Mouse (Mus musculus): ENCODE data around the gene Tnn.

Gene Tnn

GRCm38 (mm10) chr1:160082647-160083046 is 70.7 kb downstream of the Tnn start:
- no peak for DNase-seq (ENCODE audit: low spot score in 2 of 2)

- DNase-seq (ENCODE audit: low spot score in 2 of 2): peak; percentile 67 to 79
These were observed 72.5 kb downstream of the Tnn start for GRCm38 (mm10) chr1:160080800-160081436.

- peak; percentile 29 to 80 for DNase-seq (ENCODE audit: low spot score in 2 of 2)
These were observed 74.3 kb downstream of the Tnn start for GRCm38 (mm10) chr1:160078882-160079661.

GRCm38 (mm10) chr1:160064547-160065144 is 88.7 kb downstream of the Tnn start:
- no peak for DNase-seq (ENCODE audit: low spot score in 2 of 2)

- DNase-seq (ENCODE audit: low spot score in 2 of 2): no peak
These were observed 91.5 kb downstream of the Tnn start for GRCm38 (mm10) chr1:160061725-160062366.

- no peak for DNase-seq (ENCODE audit: low spot score in 2 of 2)
These were observed 92.1 kb downstream of the Tnn start for GRCm38 (mm10) chr1:160061321-160061720.

GRCm38 (mm10) chr1:160060542-160060941 is 92.8 kb downstream of the Tnn start:
- no peak for DNase-seq (ENCODE audit: low spot score in 2 of 2)

GRCm38 (mm10) chr1:160059908-160060307 is 93.5 kb downstream of the Tnn start:
- DNase-seq (ENCODE audit: low spot score in 2 of 2): no peak

GRCm38 (mm10) chr1:160057657-160058056 is 95.7 kb downstream of the Tnn start:
- DNase-seq (ENCODE audit: low spot score in 2 of 2): peak; percentile 17 to 31

GRCm38 (mm10) chr1:160054366-160055078 is 98.9 kb downstream of the Tnn start:
- no peak for DNase-seq (ENCODE audit: low spot score in 2 of 2)

GRCm38 (mm10) chr1:160053510-160054305 is 99.7 kb downstream of the Tnn start:
- no peak for DNase-seq (ENCODE audit: low spot score in 2 of 2)

- no peak for DNase-seq (ENCODE audit: low spot score in 2 of 2)
These were observed 100.6 kb downstream of the Tnn start for GRCm38 (mm10) chr1:160052556-160053315.

- no peak for DNase-seq (ENCODE audit: low spot score in 2 of 2)
These were observed 102.5 kb downstream of the Tnn start for GRCm38 (mm10) chr1:160050898-160051297.

GRCm38 (mm10) chr1:160049131-160049880 is 104.1 kb downstream of the Tnn start:
- no peak for DNase-seq (ENCODE audit: low spot score in 2 of 2)

- DNase-seq (ENCODE audit: low spot score in 2 of 2): no peak
These were observed 105.9 kb downstream of the Tnn start for GRCm38 (mm10) chr1:160047481-160047931.

- DNase-seq (ENCODE audit: low spot score in 2 of 2): no peak
These were observed 106.6 kb downstream of the Tnn start for GRCm38 (mm10) chr1:160046786-160047185.

- no peak for DNase-seq (ENCODE audit: low spot score in 2 of 2)
These were observed 107.4 kb downstream of the Tnn start for GRCm38 (mm10) chr1:160045971-160046370.

- peak in 1 of 2 experiments; percentile 38 for DNase-seq (ENCODE audit: low spot score in 2 of 2)
These were observed 108.2 kb downstream of the Tnn start for GRCm38 (mm10) chr1:160045056-160045715.

Measured in urinary bladder, postnatal 36 days (tissue).